Mouse (Mus musculus): ENCODE data around the gene Lrrk1.

- TF ChIP-seq EP300 (IDR thresholded peaks at IDR 0.05; ENCODE audit: insufficient read depth, low read depth, low read length) (no peak), CTCF (IDR thresholded peaks at IDR 0.05) (no peak), POLR2A (IDR thresholded peaks at IDR 0.05; ENCODE audit: insufficient read depth, low read depth, low read length) (no peak)
These were observed 207.9 kb downstream of the Lrrk1 start for GRCm38 (mm10) chr7:66180260-66180659.
